Mouse (Mus musculus) heart, adult 11 months (tissue): ENCODE measurements around the gene Olfr968.

Experiments used
- DNase-seq: peaks from one replicate; pipeline ENCODE4 v3.0.0; 2022

Gene Olfr968

GRCm38 (mm10) chr9:39783153-39783552 lies at the start of gene Olfr968:
Olfr968 (minus strand) TSS chr9:39783253.
- no peak for DNase-seq

- no peak for DNase-seq
Measured at GRCm38 (mm10) chr9:39808560-39808959, 25.5 kb upstream of the Olfr968 start, which contains the start of gene Olfr970. Olfr970 (plus strand) TSS chr9:39808860.

- DNase-seq = no peak
Measured at GRCm38 (mm10) chr9:39790558-39790957, 7.5 kb upstream of the Olfr968 start, which contains the start of gene Olfr969. Olfr969 (plus strand) TSS chr9:39790945.

- DNase-seq = no peak
Measured at GRCm38 (mm10) chr9:39746428-39746827, 36.6 kb downstream of the Olfr968 start.

- DNase-seq = no peak
Measured at GRCm38 (mm10) chr9:39745949-39746348, 37.1 kb downstream of the Olfr968 start, which contains the start of gene Olfr967. Olfr967 (plus strand) TSS chr9:39746249.

GRCm38 (mm10) chr9:39740741-39741140 lies 42.3 kb downstream of the Olfr968 start:
- DNase-seq = no peak

GRCm38 (mm10) chr9:39730678-39731077 lies 52.4 kb downstream of the Olfr968 start, which contains the start of gene Olfr150:
Olfr150 (plus strand) TSS chr9:39730978.
- no peak for DNase-seq
